Mouse (Mus musculus): ENCODE measurements at regions not wholly inside any gene's neighbourhood (a gene's known extent, or its start where the extent isn't known, plus 50 kb on each side); places are given as distances from the start of the nearest gene placed in this dataset.
"Not testable (repeated sequence)": the region's sequence is repeated elsewhere in the genome, so short reads cannot be mapped to it uniquely, and the experiment has no call there.

DNA sequence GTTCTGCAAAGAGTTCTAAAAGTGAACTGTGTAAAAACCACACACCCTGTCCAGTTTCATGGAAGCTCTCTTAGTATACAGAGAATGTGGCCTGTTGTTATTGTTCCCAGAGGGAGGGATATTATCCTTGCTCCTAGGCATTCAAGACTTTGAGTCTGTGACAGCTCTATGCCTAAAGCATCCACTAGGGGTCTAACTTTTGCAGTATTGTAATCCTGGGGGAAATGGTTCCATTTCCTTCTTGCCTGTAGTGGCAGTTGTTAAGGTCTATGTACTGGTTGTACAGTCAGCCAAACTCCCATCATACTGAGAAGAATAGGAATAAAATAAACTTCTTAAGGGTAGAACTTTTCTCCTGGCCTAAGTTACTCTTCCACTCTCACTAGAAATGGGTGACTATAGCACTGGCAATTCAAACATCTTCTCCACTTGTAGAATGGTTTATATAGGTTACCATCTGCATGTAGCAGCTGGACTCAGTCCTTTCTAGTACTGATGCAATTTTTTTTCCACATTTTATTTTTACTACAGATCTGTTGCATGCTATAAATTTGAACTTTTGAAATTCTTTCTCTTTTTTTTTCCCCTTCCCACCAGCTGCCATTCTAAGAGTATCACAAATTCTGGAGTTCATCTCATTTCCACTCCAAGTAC, 51.4 kb upstream of the Dpt start:
- ATAC-seq (replicated peaks in 1 of 2; ENCODE audit: insufficient read depth in 1 of 2, low FRiP score in 2 of 2, low TSS enrichment in 1 of 2, low read depth in 1 of 2, poor library complexity in 2 of 2, severe bottlenecking in 2 of 2) = peak in 1 of 2 experiments; percentile 32; a peak in 1 of 4 replicates

DNA sequence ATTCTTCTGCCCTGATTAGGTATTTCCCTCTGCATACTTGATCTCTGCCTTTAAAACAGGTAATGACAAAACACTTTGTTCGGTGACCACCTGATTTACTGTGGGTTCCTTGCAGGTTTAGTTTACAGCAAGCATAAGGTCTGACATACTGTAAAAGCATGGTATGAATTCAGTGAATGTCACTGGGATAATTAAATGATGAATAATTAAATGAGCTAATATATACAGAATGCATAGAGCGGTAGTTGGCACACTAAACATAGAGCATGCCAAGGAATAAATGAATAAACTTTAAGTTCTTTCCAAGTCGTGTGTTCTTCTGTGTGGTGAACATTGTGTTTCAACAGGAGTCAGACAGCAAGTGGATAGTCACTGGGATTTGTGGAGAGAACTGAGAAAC, 51.9 kb upstream of the Dpt start:
- ATAC-seq (replicated peaks in 1 of 2; ENCODE audit: insufficient read depth in 1 of 2, low FRiP score in 2 of 2, low TSS enrichment in 1 of 2, low read depth in 1 of 2, poor library complexity in 2 of 2, severe bottlenecking in 2 of 2) = no peak

DNA sequence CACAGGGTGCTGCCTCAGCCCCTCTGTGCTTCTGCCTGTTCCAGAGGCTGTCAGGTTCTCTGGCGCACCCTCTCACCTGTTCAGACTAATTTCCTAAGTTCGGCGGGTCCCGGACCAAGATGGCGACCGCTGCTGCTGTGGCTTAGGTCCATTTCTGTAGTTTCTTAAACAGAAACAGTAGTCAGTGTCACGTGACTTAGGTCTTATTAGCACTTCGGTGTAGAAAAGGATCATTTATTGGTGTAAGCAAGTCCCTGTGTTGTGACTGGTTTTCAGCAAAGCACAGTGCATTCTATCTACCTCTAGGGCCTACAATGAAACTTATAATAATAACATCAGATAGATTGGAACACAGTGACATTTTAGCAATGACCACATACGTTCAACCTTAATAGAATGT, 53.5 kb upstream of the Dpt start:
- ATAC-seq (replicated peaks in 1 of 2; ENCODE audit: insufficient read depth in 1 of 2, low FRiP score in 2 of 2, low TSS enrichment in 1 of 2, low read depth in 1 of 2, poor library complexity in 2 of 2, severe bottlenecking in 2 of 2) = not testable (repeated sequence)

DNA sequence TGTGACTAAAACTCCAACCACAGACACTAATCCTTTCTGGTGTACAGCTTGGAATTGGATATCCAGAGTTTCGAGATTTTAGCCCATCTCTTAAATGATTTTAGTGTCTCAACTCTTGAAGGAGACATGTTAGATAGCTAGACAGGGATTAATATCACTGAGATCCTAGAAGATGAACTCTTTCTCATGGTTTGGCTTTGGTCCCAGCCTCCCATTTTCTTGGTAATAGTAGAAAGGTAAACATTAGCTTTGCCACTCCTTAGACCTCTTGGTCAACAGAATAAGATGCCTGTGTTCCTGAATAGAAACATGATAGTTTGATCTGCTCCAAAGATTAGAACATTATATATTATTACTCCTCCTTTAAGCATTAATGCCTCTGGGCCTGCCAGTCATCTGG, 60.8 kb upstream of the Dpt start:
- ATAC-seq (replicated peaks in 1 of 2; ENCODE audit: insufficient read depth in 1 of 2, low FRiP score in 2 of 2, low TSS enrichment in 1 of 2, low read depth in 1 of 2, poor library complexity in 2 of 2, severe bottlenecking in 2 of 2) = no peak

GRCm38 (mm10) chr1:164733741-164734140, 62.7 kb upstream of the Dpt start:
- ATAC-seq (replicated peaks in 1 of 2; ENCODE audit: insufficient read depth in 1 of 2, low FRiP score in 2 of 2, low TSS enrichment in 1 of 2, low read depth in 1 of 2, poor library complexity in 2 of 2, severe bottlenecking in 2 of 2) = no peak

- ATAC-seq (replicated peaks in 1 of 2; ENCODE audit: insufficient read depth in 1 of 2, low FRiP score in 2 of 2, low TSS enrichment in 1 of 2, low read depth in 1 of 2, poor library complexity in 2 of 2, severe bottlenecking in 2 of 2) = no peak
These were observed 74.4 kb upstream of the Dpt start for GRCm38 (mm10) chr1:164722054-164722453.

GRCm38 (mm10) chr1:164714905-164715304, 81.5 kb upstream of the Dpt start:
- ATAC-seq (replicated peaks in 1 of 2; ENCODE audit: insufficient read depth in 1 of 2, low FRiP score in 2 of 2, low TSS enrichment in 1 of 2, low read depth in 1 of 2, poor library complexity in 2 of 2, severe bottlenecking in 2 of 2) = no peak

DNA sequence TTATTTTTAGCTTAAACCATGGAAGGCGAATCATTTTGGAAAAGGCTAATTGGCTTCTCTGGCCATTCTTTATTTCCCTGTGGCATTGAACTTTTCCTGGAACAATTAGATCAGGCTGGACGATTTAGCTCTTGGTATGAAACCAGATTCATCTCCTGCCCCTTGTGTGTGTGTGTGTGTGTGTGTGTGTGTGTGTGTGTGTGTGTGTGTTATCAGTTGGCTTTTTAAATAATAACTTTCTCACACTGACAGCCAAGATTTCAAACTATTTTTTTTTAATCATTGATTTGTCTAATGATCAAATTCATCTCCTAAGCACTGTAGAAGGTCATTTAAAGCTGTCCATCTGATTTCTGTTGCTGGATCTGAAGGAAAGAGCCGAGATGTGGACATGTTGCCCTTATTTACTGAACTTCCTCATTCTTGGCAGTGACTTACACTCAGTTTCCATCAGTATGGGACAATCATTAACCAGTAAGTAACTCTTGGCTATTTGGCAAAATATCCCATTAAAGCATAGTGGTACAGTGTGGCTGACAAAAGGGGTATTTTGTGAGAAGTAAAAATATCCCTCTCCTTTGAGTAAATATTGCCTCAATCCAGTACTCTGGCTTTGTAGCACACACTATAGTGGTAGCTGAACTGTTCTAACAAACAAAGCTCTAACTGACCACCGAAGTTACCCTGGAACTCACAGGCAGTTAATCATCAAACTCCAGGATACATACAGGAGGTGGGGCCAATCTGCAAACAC, 82.5 kb upstream of the Dpt start:
- no peak for ATAC-seq (replicated peaks in 1 of 2; ENCODE audit: insufficient read depth in 1 of 2, low FRiP score in 2 of 2, low TSS enrichment in 1 of 2, low read depth in 1 of 2, poor library complexity in 2 of 2, severe bottlenecking in 2 of 2)

DNA sequence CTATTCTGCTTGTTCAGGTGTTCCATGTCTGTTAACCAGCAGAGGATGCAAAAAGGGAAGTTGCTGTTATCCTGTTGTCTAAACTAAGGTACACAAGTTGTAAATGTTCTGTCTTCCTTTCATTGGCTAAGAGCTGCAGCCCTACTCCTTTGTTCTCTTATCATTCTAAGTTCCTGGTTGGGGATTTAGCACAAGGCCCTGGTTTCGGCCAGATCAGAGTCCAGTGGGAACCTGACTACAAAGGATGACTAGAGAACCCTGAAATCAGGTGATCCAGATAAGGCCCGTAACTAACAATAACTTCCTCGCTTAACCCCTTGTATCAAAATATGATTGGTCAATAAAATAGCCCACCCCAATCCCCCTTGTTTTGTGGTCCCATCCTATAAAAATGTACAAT, 83.9 kb upstream of the Dpt start:
- no peak for ATAC-seq (replicated peaks in 1 of 2; ENCODE audit: insufficient read depth in 1 of 2, low FRiP score in 2 of 2, low TSS enrichment in 1 of 2, low read depth in 1 of 2, poor library complexity in 2 of 2, severe bottlenecking in 2 of 2)

DNA sequence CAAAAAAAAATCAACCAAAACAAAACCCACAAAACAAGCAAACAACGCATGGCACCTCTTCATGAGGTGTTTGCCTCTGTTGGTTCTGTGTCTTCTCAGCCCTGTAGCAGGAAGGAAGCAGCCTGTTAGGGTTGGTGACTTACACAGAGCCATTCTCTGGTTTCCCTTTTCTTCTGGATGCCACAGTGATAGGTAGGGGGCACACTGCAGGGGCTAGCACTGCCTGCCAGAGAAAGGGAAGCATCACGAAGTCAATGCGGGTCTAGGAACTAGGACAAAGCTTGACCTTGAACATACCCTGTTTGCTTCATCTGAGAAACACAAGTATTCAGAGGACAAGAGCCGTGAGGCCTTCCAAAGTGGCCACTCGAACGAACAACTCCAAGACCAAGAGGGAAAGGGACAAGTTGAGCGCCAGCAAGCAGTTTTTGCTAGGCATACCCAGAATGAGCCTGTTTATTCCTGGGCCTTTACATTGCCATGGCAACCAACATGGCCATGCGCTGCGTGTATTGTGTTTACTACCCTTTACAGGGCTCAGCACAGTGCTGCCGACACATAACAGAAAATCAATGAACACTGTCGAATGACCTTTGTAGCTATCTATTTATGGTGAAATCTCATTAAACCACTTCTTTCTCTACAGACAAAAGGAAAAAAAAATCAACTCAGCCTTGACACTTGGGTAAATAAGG, 91.9 kb upstream of the Dpt start:
- no peak for ATAC-seq (replicated peaks in 1 of 2; ENCODE audit: insufficient read depth in 1 of 2, low FRiP score in 2 of 2, low TSS enrichment in 1 of 2, low read depth in 1 of 2, poor library complexity in 2 of 2, severe bottlenecking in 2 of 2)

GRCm38 (mm10) chr1:164703560-164704131, 92.8 kb upstream of the Dpt start:
- ATAC-seq (replicated peaks in 1 of 2; ENCODE audit: insufficient read depth in 1 of 2, low FRiP score in 2 of 2, low TSS enrichment in 1 of 2, low read depth in 1 of 2, poor library complexity in 2 of 2, severe bottlenecking in 2 of 2) = no peak

- ATAC-seq (replicated peaks in 1 of 2; ENCODE audit: insufficient read depth in 1 of 2, low FRiP score in 2 of 2, low TSS enrichment in 1 of 2, low read depth in 1 of 2, poor library complexity in 2 of 2, severe bottlenecking in 2 of 2) = no peak
These were observed 106.4 kb upstream of the Dpt start for GRCm38 (mm10) chr1:164690055-164690454.

- no peak for ATAC-seq (replicated peaks in 1 of 2; ENCODE audit: insufficient read depth in 1 of 2, low FRiP score in 2 of 2, low TSS enrichment in 1 of 2, low read depth in 1 of 2, poor library complexity in 2 of 2, severe bottlenecking in 2 of 2)
These were observed 107.1 kb upstream of the Dpt start for GRCm38 (mm10) chr1:164689311-164689710.

- no peak for ATAC-seq (replicated peaks in 1 of 2; ENCODE audit: insufficient read depth in 1 of 2, low FRiP score in 2 of 2, low TSS enrichment in 1 of 2, low read depth in 1 of 2, poor library complexity in 2 of 2, severe bottlenecking in 2 of 2)
These were observed 112.0 kb upstream of the Dpt start for GRCm38 (mm10) chr1:164684437-164684836.

- ATAC-seq (replicated peaks in 1 of 2; ENCODE audit: insufficient read depth in 1 of 2, low FRiP score in 2 of 2, low TSS enrichment in 1 of 2, low read depth in 1 of 2, poor library complexity in 2 of 2, severe bottlenecking in 2 of 2) = no peak
These were observed 112.7 kb upstream of the Dpt start for GRCm38 (mm10) chr1:164683788-164684187.

GRCm38 (mm10) chr1:164682867-164683599, 113.4 kb upstream of the Dpt start:
- no peak for ATAC-seq (replicated peaks in 1 of 2; ENCODE audit: insufficient read depth in 1 of 2, low FRiP score in 2 of 2, low TSS enrichment in 1 of 2, low read depth in 1 of 2, poor library complexity in 2 of 2, severe bottlenecking in 2 of 2)

GRCm38 (mm10) chr1:164682426-164682825, 114.0 kb upstream of the Dpt start:
- no peak for ATAC-seq (replicated peaks in 1 of 2; ENCODE audit: insufficient read depth in 1 of 2, low FRiP score in 2 of 2, low TSS enrichment in 1 of 2, low read depth in 1 of 2, poor library complexity in 2 of 2, severe bottlenecking in 2 of 2)
